Mouse (Mus musculus): ENCODE measurements around the gene Itih5.

- TF ChIP-seq CTCF (IDR thresholded peaks at IDR 0.05; ENCODE audit: low read depth): no peak
- TF ChIP-seq EP300 (IDR thresholded peaks at IDR 0.05; ENCODE audit: low read depth): no peak
Observed at GRCm38 (mm10) chr2:10265881-10266280, 112.5 kb downstream of the Itih5 start.

All from liver, postnatal 0 days (tissue).